Mouse (Mus musculus) heart, embryonic 11.5 days (tissue): ENCODE measurements at regions not wholly inside any gene's neighbourhood (a gene's known extent, or its start where the extent isn't known, plus 50 kb on each side); places are given as distances from the start of the nearest gene placed in this dataset.
"Not testable (repeated sequence)": the region's sequence is repeated elsewhere in the genome, so short reads cannot be mapped to it uniquely, and the experiment has no call there.

Experiments used
- ATAC-seq: fragments of 200-750 bp; cut with Nextera tagmentation; replicated peaks from 2 replicates; pipeline ENCODE4 v1.8.0; 2017; ENCODE audit warnings: moderate library complexity; ENCODE audit not compliant: insufficient number of reproducible peaks, low FRiP score, low TSS enrichment
- H3K27ac ChIP-seq: fragments of 300-500 bp; sonication (generic); 2 replicates; pipeline ENCODE4 v1.5.1; 2014; ENCODE audit warnings: mild to moderate bottlenecking, low read depth, low read length
- H3K27me3 ChIP-seq: fragments of 300-500 bp; sonication (generic); 2 replicates; pipeline ENCODE4 v1.6.1; 2014; ENCODE audit warnings: mild to moderate bottlenecking, low read length, mixed read lengths; ENCODE audit not compliant: control insufficient read depth, insufficient read depth
- H3K36me3 ChIP-seq: fragments of 300-500 bp; sonication (generic); 2 replicates; pipeline ENCODE4 v1.6.1; 2014; ENCODE audit warnings: mild to moderate bottlenecking, low read length, moderate library complexity, mixed read lengths; ENCODE audit not compliant: control insufficient read depth, insufficient read depth
- H3K4me1 ChIP-seq: fragments of 300-500 bp; sonication (generic); 2 replicates; pipeline ENCODE4 v1.6.1; 2014; ENCODE audit warnings: low read length; ENCODE audit not compliant: control insufficient read depth, insufficient read depth
- H3K4me2 ChIP-seq: fragments of 300-500 bp; sonication (generic); 2 replicates; pipeline ENCODE4 v1.6.1; 2014; ENCODE audit warnings: mild to moderate bottlenecking, moderate library complexity
- H3K4me3 ChIP-seq: fragments of 300-500 bp; sonication (generic); 2 replicates; pipeline ENCODE4 v1.5.1; 2014; ENCODE audit warnings: low read depth, low read length
- H3K9ac ChIP-seq: fragments of 300-500 bp; sonication (generic); 2 replicates; pipeline ENCODE4 v1.6.1; 2014; ENCODE audit warnings: mild to moderate bottlenecking, low read depth, low read length, moderate library complexity
- H3K9me3 ChIP-seq: fragments of 300-500 bp; sonication (generic); replicated peaks from 2 replicates; pipeline ENCODE4 v1.6.1; 2016; ENCODE audit warnings: low read length; ENCODE audit not compliant: control insufficient read depth
- WGBS: fragments of 180-500 bp; shearing (Covaris S2); extraction: QIAGEN DNeasy Blood & Tissue Kit; methylation state at CpG from one replicate; pipeline ENCODE4 v1.1.7; 2014; ENCODE audit not compliant: insufficient replicate concordance; 5-methylcytosine and 5-hydroxymethylcytosine counted together

DNA sequence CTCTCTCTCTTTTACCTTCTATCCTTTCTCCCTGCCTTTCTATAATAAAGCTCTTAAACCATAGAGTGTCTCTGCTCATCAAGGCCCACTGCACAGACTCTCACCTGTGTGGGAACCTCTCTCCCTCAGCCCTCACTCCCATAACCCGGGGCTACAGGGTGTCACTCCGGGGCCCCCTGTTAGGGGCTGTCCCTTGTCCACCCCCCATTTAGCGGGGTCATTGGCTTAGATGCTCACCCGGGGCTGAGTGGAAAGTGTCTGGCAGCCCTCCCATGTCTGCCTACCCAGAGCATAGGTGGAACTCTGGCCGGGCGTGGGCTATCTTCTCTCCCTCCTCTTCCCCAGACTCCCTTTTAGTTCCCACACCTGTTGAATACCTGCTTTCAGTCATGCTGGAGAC is 116.4 kb downstream of the Zfp993 start:
- H3K4me1 ChIP-seq, H3K9ac ChIP-seq, H3K4me3 ChIP-seq, H3K36me3 ChIP-seq, H3K4me2 ChIP-seq, H3K27ac ChIP-seq, H3K27me3 ChIP-seq: not testable (repeated sequence)
- 73% methylated on average over 6 of the region's 6 CpGs for WGBS
- peak; percentile 49; the same call in 1 of the 2 replicates for ATAC-seq
- H3K9me3 ChIP-seq: peaks cover 13% of the 10 kb centered on the region

GRCm38 (mm10) chr4:146739775-146740174 is 129.0 kb downstream of the Zfp993 start:
- H3K9me3 ChIP-seq: peaks cover 28% of the 10 kb centered on the region
- H3K27ac ChIP-seq, H3K4me1 ChIP-seq, H3K4me3 ChIP-seq, ATAC-seq, H3K27me3 ChIP-seq, H3K4me2 ChIP-seq, H3K9ac ChIP-seq, H3K36me3 ChIP-seq: not testable (repeated sequence)
- 84% methylated on average over 2 of the region's 2 CpGs for WGBS

DNA sequence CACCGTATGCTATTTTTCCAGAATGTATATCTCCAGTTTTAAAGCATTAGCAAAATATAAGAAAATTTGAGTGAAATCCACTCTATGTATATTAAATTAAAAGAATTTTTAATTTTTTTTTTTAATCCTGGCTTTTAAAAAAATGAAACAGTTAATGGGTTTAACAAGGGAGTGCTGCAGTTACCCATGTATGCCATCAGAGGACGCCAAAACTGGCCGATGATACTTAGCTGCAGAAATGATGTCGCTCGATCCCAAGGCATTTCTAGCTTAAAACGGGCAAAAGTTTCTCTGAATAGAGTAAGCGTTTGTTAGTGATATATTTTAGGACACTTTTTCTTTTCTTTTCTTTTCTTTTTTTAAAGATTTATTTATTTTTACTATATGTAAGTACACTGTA is 129.9 kb downstream of the Zfp993 start:
- H3K4me3 ChIP-seq, ATAC-seq, H3K4me1 ChIP-seq, H3K4me2 ChIP-seq, H3K27me3 ChIP-seq, H3K9ac ChIP-seq, H3K36me3 ChIP-seq, H3K27ac ChIP-seq: not testable (repeated sequence)
- 73% methylated on average over 7 of the region's 7 CpGs for WGBS
- peaks cover 24% of the 10 kb centered on the region for H3K9me3 ChIP-seq

GRCm38 (mm10) chr4:146743762-146744161 is 133.0 kb downstream of the Zfp993 start:
- 0 out of 2 replicates have a peak, but pooled peaks have one; percentile 22 for ATAC-seq
- not testable (repeated sequence) for H3K4me1 ChIP-seq, H3K27me3 ChIP-seq, H3K36me3 ChIP-seq, H3K27ac ChIP-seq, H3K4me3 ChIP-seq, H3K4me2 ChIP-seq, H3K9ac ChIP-seq
- H3K9me3 ChIP-seq: peaks cover 21% of the 10 kb centered on the region
